Mouse (Mus musculus) MEL (cell line): ENCODE results near the gene Cic. TPM values are rescaled to one million over a fixed set of nuclear protein-coding genes. Genes with fewer than 3 reads are reported as not detected.

Experiments
- DNase-seq: peaks from one replicate; pipeline ENCODE4 v3.0.0; 2011; ENCODE audit warnings: low read depth, low spot score
- H3K27ac ChIP-seq: 2 replicates; pipeline ENCODE4 v1.5.1; 2012; ENCODE audit warnings: low read depth, mild to moderate bottlenecking, control low read depth, low read length, moderate library complexity; ENCODE audit not compliant: control insufficient read depth
- H3K27me3 ChIP-seq, 2 experiments: fragments of 150-350 bp in 1 of 2; sonication (generic) in 1 of 2; 2 replicates each; pipeline ENCODE4 v1.6.1; 2012; ENCODE audit warnings: low read length in 2 of 2, mild to moderate bottlenecking in 2 of 2, improper control_type of control experiment in 1 of 2, moderate library complexity in 1 of 2; ENCODE audit not compliant: insufficient read depth in 2 of 2, control insufficient read depth in 1 of 2
- H3K36me3 ChIP-seq, 2 experiments: 2 replicates each; pipeline ENCODE4 v1.6.1; 2012 to 2014; ENCODE audit warnings: low read length in 2 of 2, improper control_type of control experiment in 1 of 2, inconsistent platforms in 1 of 2, mild to moderate bottlenecking in 1 of 2; ENCODE audit not compliant: insufficient read depth in 2 of 2, control insufficient read depth in 1 of 2
- H3K4me1 ChIP-seq, 2 experiments: fragments of 150-350 bp in 1 of 2; sonication (generic) in 1 of 2; 2 replicates each; pipeline ENCODE4 v1.6.1; 2012; ENCODE audit warnings: low read length in 2 of 2, improper control_type of control experiment in 1 of 2, mild to moderate bottlenecking in 1 of 2; ENCODE audit not compliant: insufficient read depth in 2 of 2, control insufficient read depth in 1 of 2
- H3K4me3 ChIP-seq, 2 experiments: fragments of 150-350 bp in 1 of 2; sonication (generic) in 1 of 2; 2 replicates each; pipeline ENCODE4 v1.5.1; 2012; ENCODE audit warnings: low read depth in 2 of 2, low read length in 2 of 2, mild to moderate bottlenecking in 2 of 2, moderate library complexity in 2 of 2, control low read depth in 1 of 2, improper control_type of control experiment in 1 of 2; ENCODE audit not compliant: control insufficient read depth in 1 of 2, insufficient read depth in 1 of 2
- H3K79me2 ChIP-seq: 2 replicates; pipeline ENCODE4 v1.6.1; 2012; ENCODE audit warnings: mild to moderate bottlenecking, low read length, moderate library complexity; ENCODE audit not compliant: control insufficient read depth, poor library complexity, insufficient read depth
- H3K9ac ChIP-seq: 2 replicates; pipeline ENCODE4 v1.6.1; 2012; ENCODE audit warnings: low read depth, mild to moderate bottlenecking, control low read depth, low read length, moderate library complexity; ENCODE audit not compliant: control insufficient read depth, poor library complexity, severe bottlenecking
- H3K9me3 ChIP-seq: fragments of 150-350 bp; sonication (generic); replicated peaks from 2 replicates; pipeline ENCODE4 v1.6.1; 2012; ENCODE audit warnings: mild to moderate bottlenecking, low read length, improper control_type of control experiment, moderate library complexity; ENCODE audit not compliant: insufficient read depth
- CHD1 ChIP-seq: IDR thresholded peaks from 2 replicates; pipeline ENCODE4 v1.6.1; 2012; ENCODE audit warnings: low read depth, mild to moderate bottlenecking, inconsistent platforms, low read length, improper control_type of control experiment
- CHD2 ChIP-seq: IDR thresholded peaks from 2 replicates; pipeline ENCODE4 v1.6.1; 2011; ENCODE audit warnings: low read length, improper control_type of control experiment
- CTCF ChIP-seq, 3 experiments: IDR thresholded peaks in 2 of 3; conservative IDR thresholded peaks in 1 of 3; 2 replicates each; pipeline ENCODE4 v1.5.1; 2011 to 2012; ENCODE audit warnings: low read length in 3 of 3, low read depth in 2 of 3, mild to moderate bottlenecking in 2 of 3, improper control_type of control experiment in 1 of 3, inconsistent platforms in 1 of 3, mixed read lengths in 1 of 3, moderate library complexity in 1 of 3; ENCODE audit not compliant: control insufficient read depth in 1 of 3, insufficient read depth in 1 of 3, poor library complexity in 1 of 3, severe bottlenecking in 1 of 3
- E2F4 ChIP-seq: IDR thresholded peaks from 2 replicates; pipeline ENCODE4 v1.6.1; 2011; ENCODE audit warnings: low read depth, low read length, improper control_type of control experiment, borderline replicate concordance
- ELF1 ChIP-seq: IDR thresholded peaks from 2 replicates; pipeline ENCODE4 v1.6.1; 2014; ENCODE audit warnings: low read depth, mild to moderate bottlenecking, inconsistent platforms, low read length, improper control_type of control experiment, moderate library complexity
- EP300 ChIP-seq, 2 experiments: IDR thresholded peaks; 2 replicates each; pipeline ENCODE4 v1.6.1; 2011; ENCODE audit warnings: improper control_type of control experiment in 2 of 2, low read length in 2 of 2, low read depth in 1 of 2, mild to moderate bottlenecking in 1 of 2
- ETS1 ChIP-seq: IDR thresholded peaks from 2 replicates; pipeline ENCODE4 v1.6.1; 2012; ENCODE audit warnings: low read depth, mild to moderate bottlenecking, inconsistent platforms, low read length, improper control_type of control experiment, moderate library complexity
- GABPA ChIP-seq: IDR thresholded peaks from 2 replicates; pipeline ENCODE4 v1.6.1; 2012; ENCODE audit warnings: low read depth, mild to moderate bottlenecking, inconsistent platforms, low read length, improper control_type of control experiment, moderate library complexity
- HCFC1 ChIP-seq: IDR thresholded peaks from 2 replicates; pipeline ENCODE4 v1.6.1; 2012; ENCODE audit warnings: low read depth, mild to moderate bottlenecking, inconsistent platforms, low read length, improper control_type of control experiment, moderate library complexity
- JUND ChIP-seq: IDR thresholded peaks from 2 replicates; pipeline ENCODE4 v1.6.1; 2011; ENCODE audit warnings: low read depth, mild to moderate bottlenecking, improper control_type of control experiment, low read length
- KAT2A ChIP-seq: conservative IDR thresholded peaks from 2 replicates; pipeline ENCODE4 v1.6.1; 2012; ENCODE audit warnings: low read depth, low read length, improper control_type of control experiment, inconsistent platforms
- MAFK ChIP-seq: IDR thresholded peaks from 2 replicates; pipeline ENCODE4 v1.6.1; 2011; ENCODE audit warnings: low read depth, mild to moderate bottlenecking, low read length, improper control_type of control experiment, borderline replicate concordance
- MAX ChIP-seq: IDR thresholded peaks from 2 replicates; pipeline ENCODE4 v1.6.1; 2011; ENCODE audit warnings: low read length, improper control_type of control experiment
- MAZ ChIP-seq: IDR thresholded peaks from 2 replicates; pipeline ENCODE4 v1.6.1; 2012; ENCODE audit warnings: low read depth, mild to moderate bottlenecking, inconsistent platforms, low read length, improper control_type of control experiment
- MEF2A ChIP-seq: IDR thresholded peaks from 2 replicates; pipeline ENCODE4 v1.6.1; 2014; ENCODE audit warnings: low read depth, mild to moderate bottlenecking, inconsistent platforms, low read length, improper control_type of control experiment; ENCODE audit not compliant: poor library complexity, insufficient replicate concordance, severe bottlenecking; ENCODE audit errors: extremely low read depth
- MXI1 ChIP-seq: IDR thresholded peaks from 2 replicates; pipeline ENCODE4 v1.6.1; 2011; ENCODE audit warnings: mild to moderate bottlenecking, low read depth, low read length, improper control_type of control experiment
- MYB ChIP-seq: IDR thresholded peaks from 2 replicates; pipeline ENCODE4 v1.6.1; 2011; ENCODE audit warnings: mild to moderate bottlenecking, low read depth, low read length, improper control_type of control experiment
- MYC ChIP-seq: IDR thresholded peaks from 2 replicates; pipeline ENCODE4 v1.6.1; 2011; ENCODE audit warnings: low read depth, mild to moderate bottlenecking, low read length, improper control_type of control experiment, moderate library complexity
- NELFE ChIP-seq: IDR thresholded peaks from 2 replicates; pipeline ENCODE4 v1.6.1; 2011; ENCODE audit warnings: low read depth, low read length, improper control_type of control experiment
- POLR2A ChIP-seq, 2 experiments: IDR thresholded peaks; 2 replicates each; pipeline ENCODE4 v1.6.1; 2011 to 2012; ENCODE audit warnings: low read length in 2 of 2, mild to moderate bottlenecking in 2 of 2, control low read depth in 1 of 2, improper control_type of control experiment in 1 of 2, low read depth in 1 of 2, moderate library complexity in 1 of 2; ENCODE audit not compliant: control insufficient read depth in 1 of 2, insufficient read depth in 1 of 2, poor library complexity in 1 of 2
- POLR2AphosphoS2 ChIP-seq: IDR thresholded peaks from 2 replicates; pipeline ENCODE4 v1.6.1; 2011; ENCODE audit warnings: low read length, improper control_type of control experiment
- POLR2AphosphoS5 ChIP-seq: IDR thresholded peaks from 2 replicates; pipeline ENCODE4 v1.6.1; 2012; ENCODE audit warnings: low read depth, borderline replicate concordance, mild to moderate bottlenecking, inconsistent platforms, low read length, moderate library complexity, mixed read lengths
- RAD21 ChIP-seq: IDR thresholded peaks from 2 replicates; pipeline ENCODE4 v1.6.1; 2011; ENCODE audit warnings: mild to moderate bottlenecking, low read depth, low read length, improper control_type of control experiment
- RCOR1 ChIP-seq: IDR thresholded peaks from 2 replicates; pipeline ENCODE4 v1.6.1; 2012; ENCODE audit warnings: low read depth, mild to moderate bottlenecking, inconsistent platforms, low read length, improper control_type of control experiment
- SIN3A ChIP-seq: IDR thresholded peaks from 2 replicates; pipeline ENCODE4 v1.6.1; 2012; ENCODE audit warnings: low read length, improper control_type of control experiment, inconsistent platforms
- SMC3 ChIP-seq: IDR thresholded peaks from 2 replicates; pipeline ENCODE4 v1.6.1; 2011; ENCODE audit warnings: low read depth, low read length, improper control_type of control experiment
- TAL1 ChIP-seq: IDR thresholded peaks from 2 replicates; pipeline ENCODE4 v1.6.1; 2012; ENCODE audit warnings: mild to moderate bottlenecking, inconsistent platforms, low read length, moderate library complexity, mixed read lengths
- TCF12 ChIP-seq: IDR thresholded peaks from 2 replicates; pipeline ENCODE4 v1.6.1; 2014; ENCODE audit warnings: low read depth, mild to moderate bottlenecking, inconsistent platforms, low read length, improper control_type of control experiment, moderate library complexity
- USF2 ChIP-seq, 2 experiments: IDR thresholded peaks; 2 replicates each; pipeline ENCODE4 v1.6.1; 2011 to 2012; ENCODE audit warnings: improper control_type of control experiment in 2 of 2, low read length in 2 of 2, borderline replicate concordance in 1 of 2, inconsistent platforms in 1 of 2, low read depth in 1 of 2, mild to moderate bottlenecking in 1 of 2; ENCODE audit not compliant: insufficient read depth in 1 of 2
- ZKSCAN1 ChIP-seq: IDR thresholded peaks from 2 replicates; pipeline ENCODE4 v1.6.1; 2012; ENCODE audit warnings: low read depth, mild to moderate bottlenecking, inconsistent platforms, low read length, improper control_type of control experiment, moderate library complexity
- ZMIZ1 ChIP-seq: IDR thresholded peaks from 2 replicates; pipeline ENCODE4 v1.6.1; 2012; ENCODE audit warnings: low read depth, mild to moderate bottlenecking, inconsistent platforms, low read length, improper control_type of control experiment, moderate library complexity
- polyA plus RNA-seq, 2 experiments: library from polyadenylated mRNA; stranded (reverse) in 1 of 2; unstranded in 1 of 2; fragments of >175 nt in 1 of 2; fragments of >200 nt in 1 of 2; gene quantifications; 2 replicates each; pipeline versions ENCODE4 v1.2.1 to v1.2.4; 2012; ENCODE audit warnings: low replicate concordance in 2 of 2, low read depth in 1 of 2; ENCODE audit not compliant: insufficient read length in 2 of 2, insufficient read depth in 1 of 2, missing spikeins in 1 of 2
- total RNA-seq: library from RNA; depleted of rRNA; stranded (reverse); fragments of 300-350 nt; gene quantifications from 2 replicates; pipeline ENCODE4 v1.2.3, GENCODE M21; 2012

Cic gene
- total and polyA plus RNA-seq, 3 experiments: 56.6 to 157 (median 157) TPM

- Histone ChIP-seq H3K9me3 (no peaks in the 10 kb centered on the region), H3K4me3 (peak overlapping the region; percentile 30 to 38), H3K9ac (peak overlapping the region; percentile 66), H3K27ac (peak overlapping the region; percentile 94), H3K36me3 (peaks cover 7 to 40% of the 10 kb centered on the region in 2 experiments), H3K27me3 (no peaks in the 10 kb centered on the region), H3K79me2 (peaks cover 32% of the 10 kb centered on the region), H3K4me1 (peaks cover 26 to 41% of the 10 kb centered on the region in 2 experiments)
- peak; percentile 66 for DNase-seq
- TF ChIP-seq JUND (no peak), ZMIZ1 (no peak), RCOR1 (no peak), MXI1 (peak; percentile 15), MAX (peak; percentile 60; the same call in 1 of the 2 replicates), TCF12 (no peak), POLR2AphosphoS5 (no peak), SIN3A (no peak), KAT2A (no peak), GABPA (no peak), POLR2A (IDR thresholded peaks at IDR 0.05; ENCODE audit: control insufficient read depth in 1 of 2, insufficient read depth in 1 of 2, low read depth in 1 of 2, low read length in 2 of 2, poor library complexity in 1 of 2) (no peak), MAFK (no peak), CTCF (IDR thresholded peaks at IDR 0.05 in 2 of 3, conservative IDR thresholded peaks at IDR 0.05 in 1 of 3; ENCODE audit: control insufficient read depth in 1 of 3, insufficient read depth in 1 of 3, low read depth in 2 of 3, low read length in 3 of 3, poor library complexity in 1 of 3, severe bottlenecking in 1 of 3) (no peak), POLR2AphosphoS2 (no peak), MYC (0 out of 2 replicates have a peak, but pooled peaks have one; percentile 39), E2F4 (no peak), CHD2 (no peak), MEF2A (no peak), NELFE (no peak), TAL1 (no peak), MAZ (no peak), ELF1 (no peak), EP300 (IDR thresholded peaks at IDR 0.05; ENCODE audit: low read depth in 1 of 2, low read length in 2 of 2) (no peak), CHD1 (no peak; the same call in 1 of the 2 replicates), ETS1 (0 out of 2 replicates have a peak, but pooled peaks have one; percentile 5), HCFC1 (no peak; the same call in 1 of the 2 replicates), ZKSCAN1 (no peak), SMC3 (no peak), MYB (no peak), RAD21 (no peak), USF2 (IDR thresholded peaks at IDR 0.05; ENCODE audit: borderline replicate concordance in 1 of 2, insufficient read depth in 1 of 2, low read depth in 1 of 2, low read length in 2 of 2) (no peak)
These were observed 13.7 kb downstream of the Cic start for GRCm38 (mm10) chr7:25281166-25281733.
